Mouse (Mus musculus): ENCODE measurements at regions not wholly inside any gene's neighbourhood (a gene's known extent, or its start where the extent isn't known, plus 50 kb on each side); places are given as distances from the start of the nearest gene placed in this dataset.

GRCm38 (mm10) chr7:36095258-36096130, 292.7 kb upstream of the Zfp507 start:
- DNase-seq (ENCODE audit: low spot score in 2 of 2), result no peak

DNA sequence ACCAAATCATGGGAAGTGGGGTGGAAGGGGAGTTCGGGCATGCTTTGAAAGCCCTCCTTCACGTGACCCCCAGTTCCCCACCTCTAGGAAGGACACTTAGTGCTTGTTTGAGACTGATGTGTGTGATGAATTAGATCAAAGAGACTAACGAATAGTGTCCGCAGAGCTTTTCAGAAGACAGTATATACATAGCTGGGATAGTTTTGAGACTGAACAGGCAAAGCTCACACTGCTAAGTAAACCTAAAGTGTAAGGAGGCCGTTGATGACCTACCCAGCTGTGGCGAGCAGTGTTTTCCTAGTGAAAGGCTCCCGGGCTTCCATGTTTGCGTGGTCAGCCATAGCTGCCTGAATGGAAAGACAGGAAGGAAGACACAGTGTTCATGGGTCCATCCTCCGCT, 288.3 kb upstream of the Zfp507 start:
- no peak for DNase-seq (ENCODE audit: low spot score in 2 of 2)

DNA sequence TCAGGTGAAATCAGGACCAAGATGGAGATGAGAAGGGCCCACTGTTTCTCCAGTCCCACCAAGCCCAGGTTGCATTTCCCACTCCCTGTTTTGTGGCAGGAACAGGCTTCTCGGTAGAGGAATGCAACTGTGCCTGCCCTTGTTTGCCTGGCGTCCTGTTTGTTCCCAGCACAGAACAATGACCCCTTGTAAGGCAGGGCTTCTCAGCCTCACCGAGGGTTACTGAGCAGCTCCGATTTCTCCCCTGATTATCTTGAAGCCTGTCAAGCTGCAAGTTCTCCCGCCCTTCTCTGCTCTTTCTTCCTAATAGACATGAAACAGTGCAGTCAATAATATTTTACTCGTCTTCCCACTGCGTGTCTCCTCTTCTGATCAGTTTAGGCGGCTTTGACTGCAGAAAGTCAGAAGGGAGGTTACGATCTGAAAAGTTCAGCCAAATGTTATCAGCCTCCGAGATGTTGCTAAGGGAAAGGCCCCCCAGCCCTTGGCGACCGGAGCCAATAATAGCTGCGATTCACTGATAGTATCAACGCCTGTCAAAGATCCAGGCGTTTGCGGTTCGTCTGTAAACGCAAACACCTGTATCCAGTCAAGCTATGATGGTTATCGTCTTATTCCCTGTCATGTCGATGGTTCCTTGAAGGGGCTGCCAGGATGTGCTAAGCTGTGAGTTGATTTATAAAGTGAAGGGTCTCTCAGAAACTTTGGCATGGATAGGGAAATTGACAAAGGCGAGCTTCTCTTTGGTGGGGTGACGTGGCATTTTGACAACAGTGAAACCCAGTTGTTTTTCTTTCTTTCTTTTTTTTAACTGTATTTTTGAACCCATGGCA, 287.7 kb upstream of the Zfp507 start:
- no peak for DNase-seq (ENCODE audit: low spot score in 2 of 2)

DNA sequence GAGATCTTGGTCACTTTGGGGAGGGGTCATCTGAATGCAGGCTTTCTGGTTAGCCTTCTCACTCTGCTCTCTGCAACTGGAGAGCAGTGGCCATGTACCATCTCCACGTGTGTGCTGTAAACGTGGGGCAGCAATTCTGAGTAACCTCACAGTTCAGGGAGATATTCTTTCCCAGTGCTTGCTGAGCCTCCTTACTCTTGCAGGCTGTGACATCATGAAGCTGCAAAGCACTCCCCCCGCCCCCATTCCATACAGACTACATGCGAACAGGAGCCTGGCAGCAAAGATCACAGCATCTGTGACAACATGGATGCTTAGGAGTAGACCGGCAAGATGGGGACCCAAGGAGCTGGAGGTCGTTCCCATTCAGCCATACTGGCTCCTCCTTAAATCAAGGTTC, 284.8 kb upstream of the Zfp507 start:
- DNase-seq (ENCODE audit: low spot score in 2 of 2), result no peak

- no peak for DNase-seq (ENCODE audit: low spot score in 2 of 2)
Measured at GRCm38 (mm10) chr7:36078666-36079065, 275.9 kb upstream of the Zfp507 start.

DNA sequence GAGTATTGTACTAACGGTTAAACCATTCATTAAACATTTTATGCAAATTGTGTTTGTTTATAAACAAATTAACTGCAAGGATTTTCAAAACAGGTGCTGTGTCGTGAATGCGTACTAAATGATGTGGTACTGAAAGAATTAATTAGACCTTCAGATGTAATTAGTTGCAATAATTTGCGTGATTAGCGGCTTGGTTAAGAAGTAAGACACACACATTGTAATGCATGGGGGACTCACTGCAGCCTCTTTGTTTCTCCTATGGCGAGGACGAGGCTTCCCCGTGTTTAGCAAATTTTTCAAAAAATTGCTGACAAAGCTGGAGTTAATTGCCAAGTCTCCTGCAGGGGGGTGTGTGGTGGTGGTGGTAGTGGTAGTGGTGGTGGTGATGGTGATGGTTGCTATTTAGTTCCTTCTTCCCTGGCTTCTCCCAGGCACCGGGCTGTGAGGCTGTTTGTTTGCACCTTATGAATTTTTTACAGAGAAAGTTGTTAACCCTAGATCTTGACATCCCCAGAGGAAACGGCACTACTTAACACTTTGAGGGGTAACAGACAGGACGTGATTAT, 275.4 kb upstream of the Zfp507 start:
- no peak for DNase-seq (ENCODE audit: low spot score in 2 of 2)

DNA sequence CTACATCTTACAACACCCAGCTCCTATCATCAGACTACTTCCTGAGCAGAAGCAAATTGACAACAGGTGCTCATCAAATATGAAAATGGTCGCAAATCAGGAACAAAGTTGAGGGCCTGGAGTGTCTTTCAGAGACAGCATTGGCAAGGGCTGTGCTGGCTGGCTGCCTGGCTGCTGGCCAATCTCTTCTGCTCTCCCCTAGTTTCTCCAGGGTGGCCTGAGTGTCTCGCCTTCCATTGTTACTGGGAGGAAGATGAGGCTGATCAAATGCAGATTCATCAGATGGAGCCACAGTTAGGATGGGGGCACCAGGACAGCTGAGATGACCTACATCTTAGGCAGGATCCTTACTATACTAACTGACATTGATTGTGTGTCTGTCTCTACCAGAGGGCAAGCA, 274.5 kb upstream of the Zfp507 start:
- no peak for DNase-seq (ENCODE audit: low spot score in 2 of 2)

GRCm38 (mm10) chr7:36076021-36076441, 273.2 kb upstream of the Zfp507 start:
- no peak for DNase-seq (ENCODE audit: low spot score in 2 of 2)

DNA sequence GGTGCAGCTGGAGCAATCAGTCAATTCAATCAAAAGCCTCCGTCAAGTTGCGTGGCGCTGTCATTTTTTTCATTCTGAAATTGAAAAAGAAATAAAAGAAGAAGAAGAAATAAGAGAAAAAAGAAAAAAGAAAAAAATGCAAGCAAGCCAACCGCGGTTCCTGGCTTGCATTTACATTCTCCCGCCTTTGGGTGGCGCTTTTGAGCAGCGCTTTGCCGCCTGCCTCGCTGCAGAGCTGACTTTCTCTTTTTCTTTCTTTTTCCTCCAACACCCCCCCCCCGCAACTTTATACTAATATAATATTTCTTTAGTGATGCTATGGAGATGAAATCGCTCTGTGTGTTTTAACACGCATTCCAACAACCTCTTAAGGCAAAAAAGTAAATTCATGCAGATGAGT, 269.0 kb upstream of the Zfp507 start:
- DNase-seq (ENCODE audit: low spot score in 2 of 2), result no peak

DNA sequence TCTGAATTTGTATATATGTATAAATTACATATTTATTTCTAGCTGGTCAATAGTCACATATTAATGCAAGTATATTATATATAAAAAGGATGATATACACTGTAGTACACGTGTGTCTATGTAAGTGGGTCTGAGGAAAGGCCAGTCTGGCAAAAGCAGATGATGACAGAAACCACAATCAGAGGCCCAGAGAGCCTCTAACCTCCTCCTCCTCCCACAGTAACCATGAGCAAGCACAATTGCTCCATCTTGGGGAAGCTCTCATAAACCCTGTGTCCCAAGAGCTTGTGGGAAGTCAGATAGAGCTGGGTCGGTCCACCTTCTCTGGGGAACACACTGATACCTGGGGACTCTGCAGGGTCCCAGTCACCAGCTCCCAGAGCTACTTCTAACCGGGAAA, 263.9 kb upstream of the Zfp507 start:
- DNase-seq (ENCODE audit: low spot score in 2 of 2), result no peak

DNA sequence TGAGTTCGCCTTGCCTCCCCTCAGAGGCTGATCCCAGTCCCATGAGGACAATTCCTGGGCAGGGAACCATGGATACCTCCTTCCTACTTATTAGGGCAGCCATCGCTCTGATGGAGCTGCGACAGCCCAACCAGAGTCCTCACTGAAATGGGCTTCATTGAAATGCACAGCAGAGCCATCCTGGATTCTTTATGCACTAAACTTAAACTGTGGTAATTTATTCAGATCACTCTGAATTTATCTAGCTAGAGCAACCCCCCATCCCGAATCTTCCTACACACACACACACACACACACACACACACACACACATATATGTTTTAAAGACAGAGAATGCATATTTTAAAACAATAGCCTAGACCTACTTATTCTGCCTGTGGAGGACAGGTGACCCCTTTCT, 258.9 kb upstream of the Zfp507 start:
- no peak for DNase-seq (ENCODE audit: low spot score in 2 of 2)

DNA sequence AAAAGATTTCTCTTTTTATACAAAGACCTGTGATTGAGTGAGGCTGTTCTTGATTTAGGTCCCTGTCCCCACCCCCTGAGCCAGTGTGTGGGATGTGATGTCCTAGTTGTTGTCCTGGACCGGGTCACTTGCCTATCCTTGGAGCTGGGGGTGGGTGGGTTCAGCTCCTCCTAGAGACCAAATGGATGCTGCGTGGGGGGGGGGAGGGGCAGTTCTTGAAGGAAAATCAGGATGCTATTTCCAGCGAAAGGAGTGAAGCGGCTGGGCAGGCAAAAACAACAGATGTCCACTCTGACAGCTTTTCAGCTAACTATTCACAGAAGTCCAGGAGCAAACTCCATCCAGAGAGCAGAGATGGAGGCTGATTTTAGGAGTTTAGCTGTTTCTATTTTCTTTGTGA, 257.6 kb upstream of the Zfp507 start:
- DNase-seq (ENCODE audit: low spot score in 2 of 2), result no peak

- DNase-seq (ENCODE audit: low spot score in 2 of 2), result no peak
Measured at GRCm38 (mm10) chr7:36046053-36046452, 243.2 kb upstream of the Zfp507 start.

- DNase-seq (ENCODE audit: low spot score in 2 of 2), result no peak
Measured at GRCm38 (mm10) chr7:36031881-36032280, 229.1 kb upstream of the Zfp507 start.

- DNase-seq (ENCODE audit: low spot score in 2 of 2), result no peak
Measured at GRCm38 (mm10) chr7:36023015-36023414, 220.2 kb upstream of the Zfp507 start.

DNA sequence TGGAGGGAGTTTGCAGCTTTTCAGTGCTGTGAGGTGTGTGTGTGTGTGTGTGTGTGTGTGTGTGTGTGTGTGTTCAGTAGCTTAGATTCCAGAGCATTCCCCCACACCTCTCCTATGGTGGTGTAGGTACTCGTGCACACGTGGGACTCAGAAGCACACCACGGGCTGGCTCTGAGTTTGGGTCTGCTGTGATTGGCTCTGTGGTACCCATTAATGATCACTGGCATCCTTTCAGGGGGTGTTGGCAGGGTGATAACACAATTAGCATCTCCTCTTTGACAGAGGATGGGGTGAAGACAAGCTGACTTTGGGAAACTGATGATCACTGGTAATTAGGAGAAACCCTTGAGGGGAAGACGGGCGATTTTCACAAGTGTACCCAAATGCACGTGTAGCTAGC, 219.7 kb upstream of the Zfp507 start:
- no peak for DNase-seq (ENCODE audit: low spot score in 2 of 2)

DNA sequence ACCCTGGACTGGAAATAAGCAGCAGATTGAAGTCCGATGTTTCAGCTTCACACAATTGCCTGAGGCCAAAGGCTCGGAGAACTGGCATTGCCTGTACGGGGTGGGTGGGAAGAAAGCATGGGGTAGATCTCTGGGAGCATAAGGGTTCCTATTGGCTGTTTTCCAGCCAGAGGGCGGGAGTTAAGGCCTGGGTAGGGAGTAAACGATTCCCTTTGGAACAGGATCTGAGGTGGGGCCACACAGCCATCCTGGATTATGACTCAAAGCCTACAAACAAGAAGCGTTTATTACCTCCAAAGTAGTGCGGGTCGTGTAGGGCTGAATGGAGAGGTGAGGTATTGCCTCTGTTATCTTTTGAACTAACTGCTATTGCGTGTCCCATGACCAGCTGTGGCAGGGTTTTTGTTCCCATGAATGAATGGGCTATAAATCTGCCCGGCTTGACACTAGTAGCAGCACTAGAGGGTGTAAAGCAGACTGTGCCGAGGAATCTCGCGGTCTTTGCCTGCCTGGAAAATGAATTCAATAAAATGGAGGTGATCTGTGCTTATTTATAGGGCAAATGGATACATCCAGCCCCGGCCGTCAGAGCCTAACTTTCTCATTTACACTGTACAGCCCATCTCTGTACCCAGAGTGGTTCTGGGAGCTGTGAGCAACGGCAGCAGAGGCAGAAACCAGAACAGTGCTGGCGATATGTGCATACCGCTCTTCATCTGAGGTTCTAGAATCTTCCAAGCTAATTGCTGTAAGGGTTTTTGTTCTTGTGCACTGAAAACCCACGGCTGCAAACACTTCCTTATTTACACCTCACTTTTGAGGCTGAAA, 214.3 kb upstream of the Zfp507 start:
- DNase-seq (ENCODE audit: low spot score in 2 of 2), result no peak

DNA sequence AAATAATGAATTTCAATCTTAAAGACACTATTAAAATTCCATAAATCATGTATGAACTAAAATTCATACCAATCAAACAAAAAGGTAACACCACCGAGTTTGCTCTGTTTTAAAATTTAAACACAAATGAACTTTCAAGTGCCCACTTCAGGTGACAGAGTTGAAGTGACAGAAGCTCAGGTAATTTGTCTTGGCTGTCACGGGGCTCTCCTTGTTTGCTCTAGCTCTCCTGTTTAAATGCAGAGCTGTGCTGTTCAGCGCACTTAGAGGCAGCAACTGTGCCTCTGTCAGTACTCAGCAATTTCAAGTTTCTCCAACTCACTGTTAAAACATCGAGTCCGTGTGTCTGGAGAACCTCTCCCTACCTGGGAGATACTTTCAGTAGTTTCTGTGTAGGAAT, 193.8 kb upstream of the Zfp507 start:
- no peak for DNase-seq (ENCODE audit: low spot score in 2 of 2)

DNA sequence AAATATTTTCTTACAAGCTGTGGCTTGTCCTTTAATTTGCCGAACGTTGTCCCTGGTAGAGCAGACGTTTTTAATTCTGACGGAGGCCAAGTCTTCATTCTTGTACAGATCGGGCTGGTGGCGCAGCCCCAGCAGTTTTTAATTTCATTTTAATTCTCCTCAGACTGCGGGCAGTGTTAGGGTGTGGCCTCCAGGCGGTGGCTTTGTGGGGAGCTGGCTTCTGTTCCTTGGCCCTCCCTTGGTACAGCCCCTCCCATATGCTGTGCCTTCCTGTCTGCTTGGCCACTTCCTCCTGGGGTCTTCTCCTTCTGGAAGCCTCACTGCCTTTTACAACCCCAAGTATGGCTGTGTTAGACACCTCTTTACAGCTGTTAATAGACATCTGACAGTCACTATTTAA, 189.7 kb upstream of the Zfp507 start:
- DNase-seq (ENCODE audit: low spot score in 2 of 2), result no peak

- no peak for DNase-seq (ENCODE audit: low spot score in 2 of 2)
Measured at GRCm38 (mm10) chr7:35991141-35991540, 188.3 kb upstream of the Zfp507 start.

- DNase-seq (ENCODE audit: low spot score in 2 of 2), result no peak
Measured at GRCm38 (mm10) chr7:35989456-35989855, 186.7 kb upstream of the Zfp507 start.
